Mouse (Mus musculus) thymus, adult 2 months (tissue): ENCODE measurements around the gene Cry2. TPM values are rescaled to one million over a fixed set of nuclear protein-coding genes. Genes with fewer than 3 reads are reported as not detected.

ENCODE experiments used
- DNase-seq: peaks from one replicate; pipeline ENCODE4 v3.0.0; 2021
- H3K27ac ChIP-seq: fragments of 200-500 bp; 2 replicates; pipeline ENCODE4 v1.5.1; 2012; ENCODE audit warnings: low read length, control low read depth; ENCODE audit not compliant: control insufficient read depth, insufficient read depth
- H3K27me3 ChIP-seq: fragments of 200-500 bp; 2 replicates; pipeline ENCODE4 v1.6.1; 2012; ENCODE audit warnings: mild to moderate bottlenecking, low read length, moderate library complexity, mixed read lengths; ENCODE audit not compliant: control insufficient read depth, insufficient read depth
- H3K36me3 ChIP-seq: fragments of 200-500 bp; 2 replicates; pipeline ENCODE4 v1.6.1; 2012; ENCODE audit warnings: mild to moderate bottlenecking, low read length, moderate library complexity; ENCODE audit not compliant: control insufficient read depth, insufficient read depth
- H3K4me1 ChIP-seq: fragments of 200-500 bp; replicated peaks from 2 replicates; pipeline ENCODE4 v1.6.1; 2012; ENCODE audit warnings: low read length; ENCODE audit not compliant: control insufficient read depth, insufficient read depth
- H3K4me3 ChIP-seq: fragments of 200-500 bp; 2 replicates; pipeline ENCODE4 v1.5.1; 2012; ENCODE audit warnings: mild to moderate bottlenecking, low read length, control low read depth, moderate library complexity; ENCODE audit not compliant: control insufficient read depth, insufficient read depth
- CTCF ChIP-seq: fragments of 200-500 bp; IDR thresholded peaks from 2 replicates; pipeline ENCODE4 v1.5.1; 2012; ENCODE audit warnings: mild to moderate bottlenecking, control low read depth, low read length, moderate library complexity, borderline replicate concordance; ENCODE audit not compliant: control insufficient read depth, poor library complexity, insufficient read depth; ENCODE audit errors: extremely low read depth
- POLR2A ChIP-seq: fragments of 200-500 bp; IDR thresholded peaks from 2 replicates; pipeline ENCODE4 v1.6.1; 2012; ENCODE audit warnings: mild to moderate bottlenecking, low read length, control low read depth, moderate library complexity; ENCODE audit not compliant: control insufficient read depth, poor library complexity, insufficient read depth; ENCODE audit errors: extremely low read depth
- whole genome bisulfite sequencing: fragments of 180-500 bp; shearing (Covaris S2); methylation state at CpG from one replicate; pipeline ENCODE4 v1.1.7; 2018; 5-methylcytosine and 5-hydroxymethylcytosine counted together
- polyA plus RNA-seq: library from polyadenylated mRNA; depleted of rRNA; stranded (reverse); fragments of >200 nt; gene quantifications from 2 replicates; pipeline ENCODE4 v1.2.3, GENCODE M21; 2012

Gene Cry2
- polyA plus RNA-seq, 1 experiment = 16.2 TPM

- DNase-seq = peak; percentile 65
- 2% methylated on average over 5 of the region's 5 CpGs for WGBS
Observed at GRCm38 (mm10) chr2:92437875-92438274, 4.0 kb upstream of the Cry2 start.

DNA sequence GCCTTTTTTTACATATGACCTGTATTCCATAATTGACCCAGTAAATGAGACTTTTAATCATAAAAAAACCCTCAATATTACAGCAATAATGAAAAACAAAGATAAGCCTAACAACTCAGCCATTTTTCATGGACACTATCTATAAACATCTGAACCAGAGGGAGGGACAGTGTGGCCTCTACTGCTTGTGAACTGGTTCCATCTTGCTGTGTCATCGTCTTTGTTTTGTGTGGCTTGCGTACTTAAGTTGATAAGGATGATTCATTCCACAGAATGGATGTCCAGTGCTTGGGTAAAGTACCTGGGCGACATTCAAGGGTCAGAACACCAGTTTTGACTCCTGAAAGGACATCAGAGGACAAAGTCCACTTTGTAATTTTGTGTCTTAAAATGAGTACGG lies 3.5 kb upstream of the Cry2 start:
- Histone ChIP-seq H3K36me3 (no peaks in the 10 kb centered on the region), H3K4me1 (peaks cover 12% of the 10 kb centered on the region), H3K4me3 (no peak overlapping the region), H3K27me3 (no peaks in the 10 kb centered on the region), H3K27ac (no peak overlapping the region)
- WGBS = 83% methylated on average over 4 of the region's 4 CpGs
- TF ChIP-seq POLR2A (no peak), CTCF (no peak)
- no peak for DNase-seq

More at GRCm38 (mm10) chr2:92437875-92438274, 4.0 kb upstream of the Cry2 start:
- Histone ChIP-seq H3K4me1 (peaks cover 14% of the 10 kb centered on the region), H3K27me3 (no peaks in the 10 kb centered on the region), H3K36me3 (no peaks in the 10 kb centered on the region), H3K4me3 (no peak overlapping the region), H3K27ac (no peak overlapping the region)
- TF ChIP-seq POLR2A = no peak
- TF ChIP-seq CTCF = no peak

- Histone ChIP-seq H3K4me1 (peaks cover 8% of the 10 kb centered on the region), H3K27me3 (no peaks in the 10 kb centered on the region)
Observed at GRCm38 (mm10) chr2:92435023-92435422, 1.2 kb upstream of the Cry2 start.

GRCm38 (mm10) chr2:92434375-92434745 lies 517 bp upstream of the Cry2 start:
- no peak overlapping the region for H3K27ac ChIP-seq
- TF ChIP-seq POLR2A (no peak), CTCF (no peak)
- 8% methylated on average over 12 of the region's 12 CpGs for WGBS

More at GRCm38 (mm10) chr2:92435023-92435422, 1.2 kb upstream of the Cry2 start:
- no peaks in the 10 kb centered on the region for H3K36me3 ChIP-seq
- WGBS = 75% methylated on average over 6 of the region's 6 CpGs
- TF ChIP-seq CTCF (no peak), POLR2A (no peak)
- DNase-seq = no peak
- H3K4me3 ChIP-seq = no peak overlapping the region
- H3K27ac ChIP-seq = no peak overlapping the region

DNA sequence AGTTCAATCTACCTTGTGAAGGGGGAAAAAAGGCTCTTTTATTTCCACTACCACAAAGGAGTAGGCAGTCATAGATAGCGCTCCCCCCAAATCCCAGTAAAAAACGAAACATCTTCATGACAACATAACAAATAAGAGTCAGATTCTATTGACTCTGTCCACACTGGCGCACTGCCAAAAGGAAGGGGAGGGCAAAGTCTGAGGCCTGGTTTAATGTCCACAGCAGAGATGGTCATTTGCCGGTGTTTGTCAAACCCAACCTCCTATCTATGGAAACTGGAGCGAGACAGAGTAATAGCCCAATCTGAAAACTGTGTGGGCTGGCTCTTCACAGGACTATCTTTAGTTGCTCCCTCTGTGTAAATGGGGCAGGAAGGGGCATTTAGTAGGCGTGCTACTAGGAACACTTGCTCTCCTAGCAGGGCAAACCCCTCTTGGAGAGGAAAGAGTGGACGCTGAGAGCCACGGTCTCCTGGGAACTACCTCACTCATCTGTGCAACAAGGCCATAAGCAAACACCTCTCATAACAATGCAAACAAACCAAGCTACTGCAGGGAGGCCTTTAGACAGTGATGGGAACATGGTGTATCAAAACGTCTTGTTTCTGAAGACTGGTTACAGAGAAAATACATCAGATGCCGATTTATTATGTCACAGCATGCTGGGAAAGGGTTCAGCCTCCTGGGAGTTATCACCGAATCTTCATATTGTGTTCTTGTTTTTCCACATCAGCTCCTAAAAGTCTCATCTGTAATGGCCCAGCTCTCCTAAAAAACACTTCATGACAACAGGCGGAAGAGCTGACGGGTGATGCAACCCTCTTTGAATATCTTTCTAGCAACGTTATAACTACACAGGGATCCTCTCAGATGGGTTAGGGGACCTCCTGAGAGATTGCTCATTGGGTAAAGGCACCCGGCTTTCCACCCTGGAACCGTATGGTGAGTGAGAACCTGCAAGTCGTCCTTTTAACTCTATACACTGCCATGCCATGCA lies 1.2 kb downstream of the Cry2 start:
- H3K36me3 ChIP-seq = no peaks in the 10 kb centered on the region
- H3K27ac ChIP-seq = no peak overlapping the region
- H3K4me3 ChIP-seq = no peak overlapping the region
- no peaks in the 10 kb centered on the region for H3K27me3 ChIP-seq
- 74% methylated on average over 17 of the region's 17 CpGs for WGBS
- TF ChIP-seq CTCF (no peak), POLR2A (no peak)
- DNase-seq = no peak
- peaks cover 8% of the 10 kb centered on the region for H3K4me1 ChIP-seq

More at GRCm38 (mm10) chr2:92434375-92434745, 517 bp upstream of the Cry2 start:
- no peak for DNase-seq
- H3K4me1 ChIP-seq = peaks cover 8% of the 10 kb centered on the region
- peak overlapping the region; percentile 49 for H3K4me3 ChIP-seq
- no peaks in the 10 kb centered on the region for H3K27me3 ChIP-seq
- H3K36me3 ChIP-seq = no peaks in the 10 kb centered on the region

DNA sequence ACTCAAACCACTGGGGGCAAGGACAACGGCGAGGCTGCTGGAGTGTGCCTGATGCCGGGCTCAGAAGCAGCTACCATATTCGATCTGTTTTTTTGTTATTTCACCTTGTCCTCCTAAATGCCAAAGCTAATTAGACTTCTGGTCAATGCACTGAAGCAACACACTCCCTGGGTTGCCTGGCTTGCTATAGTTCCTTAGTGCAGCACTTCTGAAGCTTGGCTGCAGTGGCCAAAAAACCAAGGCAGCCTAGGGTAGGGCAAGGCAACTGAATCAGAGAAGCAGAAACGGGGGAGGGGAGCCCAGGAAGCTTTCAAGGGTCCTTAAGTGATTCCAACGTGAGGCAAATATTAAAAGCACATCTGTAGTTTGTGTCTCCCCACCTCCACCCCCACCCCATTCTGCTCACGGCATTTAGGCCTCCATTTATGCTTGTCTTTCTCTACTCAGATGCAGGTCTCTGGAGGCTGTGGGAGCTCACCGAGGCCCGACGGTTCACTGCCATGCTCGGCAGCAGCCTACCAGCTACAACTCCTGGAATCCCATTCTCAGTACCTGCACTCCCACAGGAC lies 2.1 kb downstream of the Cry2 start:
- H3K4me3 ChIP-seq = no peak overlapping the region
- peaks cover 8% of the 10 kb centered on the region for H3K4me1 ChIP-seq
- no peaks in the 10 kb centered on the region for H3K27me3 ChIP-seq
- 87% methylated on average over 11 of the region's 11 CpGs for WGBS
- DNase-seq = no peak
- H3K36me3 ChIP-seq = no peaks in the 10 kb centered on the region
- TF ChIP-seq CTCF = no peak
- TF ChIP-seq POLR2A = no peak
- no peak overlapping the region for H3K27ac ChIP-seq
